Mouse (Mus musculus): ENCODE data around the gene Npas4.
"Not testable (repeated sequence)": the region's sequence is repeated elsewhere in the genome, so short reads cannot be mapped to it uniquely, and the experiment has no call there.

Gene Npas4

DNA sequence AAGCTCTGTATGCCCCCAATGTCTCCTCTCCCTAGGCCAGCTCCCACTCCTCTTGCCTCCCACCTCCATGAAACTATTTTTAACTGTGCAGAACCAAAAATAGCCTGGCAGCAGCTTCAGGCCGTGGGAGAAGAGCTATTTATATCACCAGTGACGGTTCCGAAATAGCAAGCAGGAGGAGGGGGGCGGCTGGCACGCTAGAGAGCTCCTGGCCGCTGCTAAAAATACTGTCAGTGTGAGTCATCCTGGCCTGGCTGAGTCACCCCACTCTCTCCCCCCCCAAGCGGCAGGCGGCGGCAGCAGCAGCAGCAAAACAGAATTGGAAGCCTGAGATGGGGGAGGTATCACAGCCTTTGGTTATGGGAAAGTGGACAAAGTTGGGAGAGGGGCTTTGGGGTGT, 2.8 kb upstream of the Npas4 start:
- no peak for DNase-seq (ENCODE audit: low read depth, low spot score)

DNA sequence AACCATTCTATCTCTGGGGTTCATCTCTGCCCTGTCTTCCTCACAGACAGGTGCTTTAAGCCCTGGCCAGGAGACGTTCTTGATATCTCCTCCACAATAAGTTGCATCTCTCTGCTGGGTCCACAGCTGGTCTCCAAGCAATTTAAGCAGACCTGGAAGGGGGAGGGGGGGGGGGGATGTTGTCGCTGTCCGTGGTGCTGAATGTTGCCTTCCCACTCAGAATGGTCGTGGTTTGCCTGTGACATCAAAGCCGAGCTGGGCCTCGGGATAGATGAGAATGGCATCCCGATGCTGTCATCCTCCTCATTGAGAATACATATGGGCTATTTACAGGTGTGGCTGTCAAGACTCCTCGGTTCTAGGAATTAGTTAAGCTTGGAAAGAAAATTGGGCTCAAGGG, 2.3 kb upstream of the Npas4 start:
- DNase-seq (ENCODE audit: low read depth, low spot score), result no peak

DNA sequence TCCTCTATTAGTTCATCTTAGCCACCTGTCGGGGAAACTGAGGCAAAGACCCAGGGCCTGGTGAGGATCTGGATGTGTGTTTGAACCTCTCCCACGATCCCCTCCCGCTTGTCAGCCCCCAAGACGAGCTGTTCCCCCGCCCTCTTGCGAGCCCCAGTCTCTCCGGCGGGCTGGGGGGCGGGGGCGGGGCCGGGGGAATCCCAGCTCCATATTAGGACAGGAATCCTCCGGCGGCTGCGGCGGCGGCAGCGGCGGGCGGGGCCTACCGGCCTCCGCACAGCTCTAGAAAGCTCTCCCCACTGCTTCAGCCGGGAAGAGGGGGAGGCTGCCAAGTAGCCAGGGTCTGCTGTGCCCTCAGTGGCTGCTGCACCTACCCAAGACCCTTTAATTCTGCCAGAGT, 600 bp upstream of the Npas4 start:
- no peak for DNase-seq (ENCODE audit: low read depth, low spot score)

DNA sequence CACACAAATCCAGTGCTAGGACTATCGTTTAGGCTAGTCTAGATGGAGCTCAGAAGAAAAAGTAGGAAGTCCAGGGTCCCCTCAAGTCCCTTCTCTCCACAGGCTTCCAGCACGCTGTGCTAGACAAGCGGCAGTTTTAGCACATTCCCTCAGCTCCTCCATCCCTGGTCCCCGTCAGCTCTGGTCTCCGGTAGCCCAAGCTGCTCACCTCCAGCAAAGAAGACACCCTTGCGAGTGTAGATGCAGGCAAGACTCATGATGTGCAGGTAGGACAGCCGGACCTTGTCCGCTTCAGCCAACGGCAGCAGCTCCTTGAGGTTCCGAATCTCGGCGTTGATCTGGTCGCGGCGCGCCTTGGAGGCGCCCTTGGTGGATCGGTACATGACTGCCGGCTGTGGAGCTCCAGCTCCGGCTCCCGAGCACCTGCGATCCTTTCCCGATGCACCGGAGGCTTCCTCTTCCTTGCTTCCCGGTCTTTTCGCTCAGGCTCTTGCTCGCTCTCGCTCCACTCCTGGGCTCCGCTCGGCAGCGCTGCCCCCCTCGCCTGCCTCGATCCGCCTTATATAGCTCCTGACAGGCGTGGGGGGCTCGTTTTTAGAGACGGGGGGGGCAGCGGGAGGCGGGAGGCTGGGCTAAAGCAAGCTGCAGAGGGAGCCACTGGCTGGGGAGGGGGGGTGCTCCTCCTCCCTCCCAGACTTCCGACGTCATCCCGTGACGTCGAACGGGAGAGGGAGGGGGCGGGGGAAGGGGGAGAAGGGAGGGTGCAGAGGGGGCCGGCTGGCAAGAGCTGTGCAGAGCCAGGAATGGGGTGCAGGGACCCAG, 471 bp downstream of the Npas4 start:
- DNase-seq (ENCODE audit: low read depth, low spot score), result no peak

DNA sequence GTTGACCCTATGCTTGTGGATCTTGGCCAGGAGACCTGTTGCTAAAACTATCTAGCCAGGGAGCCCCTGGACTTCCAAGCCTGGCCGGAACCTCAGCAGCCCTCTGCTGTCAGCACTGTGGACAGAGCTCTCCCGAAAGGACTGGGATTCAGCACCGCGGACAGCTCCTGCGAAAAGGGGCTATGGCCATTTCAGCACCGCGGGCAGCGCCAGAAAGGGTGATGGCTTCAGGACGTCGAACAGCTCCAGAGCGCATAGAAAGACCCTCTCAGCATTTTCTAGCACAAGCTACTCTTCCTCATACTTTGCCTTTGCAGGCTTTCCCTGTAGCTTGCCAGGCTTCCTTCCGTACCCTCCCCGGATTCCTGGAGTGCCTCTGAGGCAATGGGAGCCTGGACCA, 1.1 kb downstream of the Npas4 start:
- DNase-seq (ENCODE audit: low read depth, low spot score), result peak; percentile 91

DNA sequence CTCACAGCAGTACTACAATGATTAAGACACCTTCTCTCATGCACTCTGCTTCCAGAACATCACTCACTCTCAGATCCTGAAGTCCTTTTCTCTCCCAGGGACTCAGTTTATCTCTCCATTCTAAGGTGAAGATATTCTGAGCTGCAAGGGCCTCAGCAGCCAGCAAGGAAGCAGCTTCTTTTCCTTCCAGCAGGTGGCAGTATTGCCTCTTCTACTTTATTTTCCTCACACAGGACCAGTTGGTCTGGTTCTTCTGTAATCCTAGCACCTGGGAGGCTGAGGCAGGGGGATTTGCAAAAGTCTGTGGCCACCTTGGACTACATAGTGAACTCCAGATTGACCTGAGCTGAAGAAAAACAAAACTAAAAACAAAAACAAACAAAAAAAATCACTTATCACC, 8.3 kb downstream of the Npas4 start:
- peak; percentile 78 for DNase-seq (ENCODE audit: low read depth, low spot score)

DNA sequence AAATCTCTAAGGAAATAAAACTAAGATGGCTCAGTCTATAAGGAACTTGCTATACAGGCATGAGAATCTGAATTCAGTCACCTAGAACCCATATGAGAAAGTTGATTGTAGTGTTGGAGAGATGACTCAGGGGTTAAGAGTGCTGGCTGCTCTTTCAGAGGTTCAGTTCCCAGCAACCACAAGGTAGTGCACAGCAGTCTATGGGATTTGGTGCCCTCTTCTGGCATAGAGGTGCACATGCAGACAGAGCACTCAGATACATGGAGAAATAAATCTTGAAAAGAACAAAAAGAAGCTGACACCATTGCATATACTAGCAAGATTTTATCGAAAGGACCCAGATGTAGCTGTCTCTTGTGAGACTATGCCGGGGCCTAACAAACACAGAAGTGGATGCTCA, 21.9 kb downstream of the Npas4 start:
- peak; percentile 77 for DNase-seq (ENCODE audit: low read depth, low spot score)

DNA sequence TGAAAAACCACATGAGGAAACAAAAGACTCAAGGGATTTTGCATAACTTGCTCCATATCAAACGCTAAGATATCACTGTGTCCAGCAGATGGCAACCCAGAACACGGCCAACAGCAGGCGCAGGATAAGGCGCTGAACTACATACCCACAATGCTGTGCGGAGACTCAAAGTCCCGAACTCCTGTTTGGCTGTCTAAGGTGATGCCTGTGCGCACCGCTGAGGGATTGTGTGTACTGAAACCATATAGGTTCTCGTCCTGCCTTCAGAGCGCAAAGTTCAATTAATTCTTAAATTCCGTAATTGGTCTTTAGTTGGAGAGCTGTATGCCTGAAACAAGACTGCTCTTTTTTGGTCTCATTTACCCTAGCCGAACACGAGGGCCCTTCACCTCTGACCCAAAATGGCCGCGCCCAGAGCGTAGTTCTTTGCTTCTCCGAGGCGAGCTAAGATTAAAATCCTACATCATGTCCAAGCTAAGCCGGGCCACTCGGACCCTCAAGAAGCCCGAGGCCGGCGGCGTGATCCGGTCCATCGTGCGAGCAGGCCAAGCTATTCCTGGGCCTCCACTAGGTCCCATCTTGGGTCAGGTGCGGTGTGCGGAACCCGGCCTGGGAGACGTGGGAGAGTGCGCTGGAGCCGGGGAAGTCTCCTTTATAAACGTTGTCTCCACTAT, 28.1 kb downstream of the Npas4 start, which contains the start of gene Mrpl11:
Gene Mrpl11, plus strand, starts transcription at position 220 of the 674 bp plus-strand sequence.
- peak; percentile 96 for DNase-seq (ENCODE audit: low read depth, low spot score)

DNA sequence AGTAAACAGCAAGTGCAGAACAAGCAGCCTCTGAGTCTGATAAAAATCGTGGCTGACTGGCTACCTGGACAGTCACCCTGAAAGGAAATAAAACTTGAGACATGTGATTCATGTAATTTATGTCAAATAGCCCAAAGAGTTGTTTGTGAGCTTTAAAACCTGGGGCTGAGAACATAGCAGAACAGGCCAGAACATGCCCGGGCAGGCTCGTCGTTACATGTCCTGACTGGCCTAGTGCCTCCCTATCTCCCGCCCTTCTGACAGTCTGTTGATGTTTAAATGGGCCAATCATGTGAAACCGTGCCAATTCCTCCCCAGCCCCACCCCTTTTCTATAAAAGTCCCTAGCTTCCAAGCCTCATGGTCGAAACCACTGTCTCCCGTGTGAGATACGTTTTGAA, 41.5 kb downstream of the Npas4 start:
- DNase-seq (ENCODE audit: low read depth, low spot score), result not testable (repeated sequence)

DNA sequence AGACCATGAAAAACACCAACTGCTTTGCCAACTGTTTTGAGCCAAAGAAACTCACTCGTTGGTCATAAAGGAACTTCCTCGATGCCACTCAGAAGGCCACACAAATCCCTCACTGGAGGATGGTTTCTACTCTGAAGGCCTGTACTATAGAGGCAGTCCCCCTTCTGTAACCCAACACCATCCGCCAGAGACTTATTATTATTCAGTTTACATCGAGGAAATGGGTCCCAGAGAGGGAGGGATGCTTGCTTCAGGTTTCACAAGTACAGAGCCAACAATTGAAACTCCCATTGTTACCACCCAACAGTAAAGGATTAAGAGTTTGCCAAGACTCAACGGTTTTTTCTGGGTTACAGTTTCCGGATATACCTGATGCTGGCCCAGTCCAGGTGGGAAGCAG, 44.6 kb downstream of the Npas4 start:
- peak; percentile 68 for DNase-seq (ENCODE audit: low read depth, low spot score)

DNA sequence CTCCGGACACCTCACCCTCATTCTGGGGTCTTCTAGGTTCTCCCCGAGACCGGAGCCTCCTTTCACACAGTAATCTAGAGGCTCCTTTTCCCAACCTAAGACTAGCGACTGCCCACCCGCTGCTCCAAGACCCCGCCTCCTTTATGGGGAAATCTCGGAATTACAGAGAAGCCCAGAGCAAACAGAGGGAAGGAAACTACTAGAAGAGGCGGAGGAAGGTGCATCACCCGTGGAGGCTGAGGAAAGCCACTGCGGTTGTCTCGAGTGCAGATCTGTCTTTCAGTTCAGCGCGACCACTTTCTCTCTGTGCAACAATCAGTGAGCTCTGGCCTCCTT, 46.9 kb downstream of the Npas4 start:
- DNase-seq (ENCODE audit: low read depth, low spot score), result no peak

DNA sequence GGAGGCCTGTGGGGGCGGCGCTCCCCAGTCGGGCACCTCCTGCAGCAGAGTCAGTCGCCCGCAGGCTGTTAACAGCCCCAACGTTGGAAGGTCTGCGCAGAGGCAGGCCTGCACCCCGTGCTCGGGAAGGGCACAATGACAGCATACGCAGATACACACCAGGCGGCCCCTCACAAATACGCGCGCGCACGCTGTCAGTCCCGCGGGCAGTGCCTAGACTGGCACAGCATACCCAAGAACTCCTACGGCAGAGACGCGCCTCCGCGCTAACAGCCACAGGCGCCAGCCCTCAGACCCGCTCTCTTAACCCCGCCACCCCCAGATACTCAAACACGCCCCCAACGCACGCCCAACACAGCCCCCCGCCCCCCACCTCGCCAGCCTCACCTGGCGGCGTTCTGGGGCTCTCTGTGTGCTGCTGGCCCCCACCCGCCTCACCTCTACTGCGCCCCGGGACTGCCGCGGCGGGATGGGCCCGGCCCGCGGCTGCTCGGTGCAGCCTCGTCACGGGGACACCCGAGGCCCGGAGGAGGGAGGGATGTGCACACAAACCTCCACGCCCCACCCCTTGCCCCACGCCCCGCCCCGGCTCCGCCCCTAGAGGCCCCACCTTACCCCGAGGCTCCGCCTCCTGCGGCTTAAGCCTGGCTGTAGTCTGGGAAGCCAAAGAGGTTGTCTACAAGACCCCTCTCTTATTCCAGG, 47.4 kb downstream of the Npas4 start, which contains the start of gene Peli3:
Gene Peli3, minus strand, starts transcription at position 577 of the 702 bp plus-strand sequence.
- DNase-seq (ENCODE audit: low read depth, low spot score), result peak; percentile 90

DNA sequence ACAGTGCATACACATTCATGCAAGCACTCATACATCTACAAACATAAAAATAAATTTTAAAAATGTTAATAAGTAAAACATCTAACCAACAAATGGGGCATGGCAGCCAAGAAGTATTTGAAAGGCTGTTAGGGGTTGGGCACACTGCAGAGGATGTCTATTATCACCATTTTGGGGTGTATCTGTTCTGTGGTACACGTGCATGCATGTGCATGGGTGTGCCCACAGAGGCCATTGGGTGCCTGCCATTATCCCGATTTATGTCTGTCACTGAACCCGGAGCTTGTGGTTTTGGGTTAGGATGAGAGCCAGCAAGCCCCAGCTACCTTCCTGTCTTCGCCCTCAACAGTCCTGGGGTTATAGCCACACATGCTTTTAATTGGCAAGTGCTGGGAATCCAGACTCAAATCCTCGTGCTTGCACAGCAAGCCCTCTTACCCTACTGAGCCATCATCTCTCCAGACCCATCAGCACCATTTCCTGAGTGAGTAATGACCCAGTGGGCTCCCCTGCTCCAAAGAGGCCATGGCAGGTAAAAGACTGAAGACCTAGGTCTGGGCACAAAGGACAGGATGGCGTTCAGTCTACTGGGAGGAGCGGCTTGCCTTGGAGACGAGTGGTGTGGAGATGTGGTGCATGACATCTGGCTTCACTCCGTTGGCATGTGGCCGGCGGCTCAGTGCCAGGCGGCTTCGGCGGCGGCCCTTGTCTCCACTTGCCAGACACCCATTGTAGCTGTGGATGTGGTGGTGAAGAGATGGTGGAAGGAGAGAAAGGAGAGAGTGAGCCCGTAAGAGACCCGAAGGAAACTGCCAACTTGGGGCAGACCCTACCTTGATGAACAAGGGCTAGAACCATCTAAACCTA, 52.4 kb downstream of the Npas4 start:
- peak; percentile 31 for DNase-seq (ENCODE audit: low read depth, low spot score)

DNA sequence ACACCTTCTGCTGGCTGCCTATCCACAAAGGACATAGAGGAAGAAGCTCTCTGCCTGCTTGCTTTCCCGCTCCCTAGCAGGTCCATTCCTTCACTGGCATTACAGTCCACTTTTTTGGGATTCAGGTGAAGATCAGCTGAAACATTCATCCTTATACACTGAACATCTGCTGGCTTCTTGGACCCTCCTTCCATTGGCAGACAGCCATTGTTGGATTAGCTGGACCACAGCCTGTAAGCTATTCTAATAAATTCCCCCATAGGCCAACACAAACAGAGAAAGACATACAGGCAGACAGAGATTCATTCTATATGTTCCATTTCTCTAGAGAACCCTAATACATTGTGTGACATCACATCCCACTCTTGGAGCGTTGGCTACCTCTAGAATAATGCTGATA, 53.2 kb downstream of the Npas4 start:
- DNase-seq (ENCODE audit: low read depth, low spot score), result no peak
